Mouse (Mus musculus): ENCODE data around the gene Plcd1.

Plcd1 gene

GRCm38 (mm10) chr9:119090462-119090861 lies 2.8 kb downstream of the Plcd1 start:
- DNase-seq: no peak

- DNase-seq: no peak
These were observed 3.9 kb downstream of the Plcd1 start for GRCm38 (mm10) chr9:119089437-119089836.

GRCm38 (mm10) chr9:119088148-119088801 lies 5.0 kb downstream of the Plcd1 start:
- peak; percentile 98 for DNase-seq

GRCm38 (mm10) chr9:119087309-119087708 lies 6.0 kb downstream of the Plcd1 start:
- no peak for DNase-seq

GRCm38 (mm10) chr9:119086451-119086850 lies 6.9 kb downstream of the Plcd1 start:
- no peak for DNase-seq

- DNase-seq: no peak
These were observed 9.3 kb downstream of the Plcd1 start for GRCm38 (mm10) chr9:119083966-119084365.

- no peak for DNase-seq
These were observed 10.5 kb downstream of the Plcd1 start for GRCm38 (mm10) chr9:119082656-119083430.

GRCm38 (mm10) chr9:119082039-119082438 lies 11.3 kb downstream of the Plcd1 start:
- DNase-seq: no peak

- no peak for DNase-seq
These were observed 13.1 kb downstream of the Plcd1 start for GRCm38 (mm10) chr9:119080040-119080675.

- DNase-seq: no peak
These were observed 17.6 kb downstream of the Plcd1 start for GRCm38 (mm10) chr9:119075685-119076084.

- DNase-seq: peak; percentile 55
These were observed 20.0 kb downstream of the Plcd1 start for GRCm38 (mm10) chr9:119073184-119073895.

- DNase-seq: no peak
These were observed 21.5 kb downstream of the Plcd1 start for GRCm38 (mm10) chr9:119071786-119072185.

GRCm38 (mm10) chr9:119070173-119070825 lies 23.0 kb downstream of the Plcd1 start:
- DNase-seq: no peak

- no peak for DNase-seq
These were observed 25.0 kb downstream of the Plcd1 start for GRCm38 (mm10) chr9:119068266-119068665.

GRCm38 (mm10) chr9:119067601-119068000 lies 25.7 kb downstream of the Plcd1 start:
- DNase-seq: peak; percentile 90

- DNase-seq: no peak
These were observed 29.0 kb downstream of the Plcd1 start for GRCm38 (mm10) chr9:119064296-119064695.

- DNase-seq: peak; percentile 95
These were observed 30.2 kb downstream of the Plcd1 start for GRCm38 (mm10) chr9:119063036-119063644.

- DNase-seq: peak; percentile 64
These were observed 32.6 kb downstream of the Plcd1 start for GRCm38 (mm10) chr9:119060701-119061100.

GRCm38 (mm10) chr9:119058245-119058644 lies 35.1 kb downstream of the Plcd1 start:
- no peak for DNase-seq

GRCm38 (mm10) chr9:119055336-119055735 lies 38.0 kb downstream of the Plcd1 start:
- DNase-seq: no peak

- no peak for DNase-seq
These were observed 39.2 kb downstream of the Plcd1 start for GRCm38 (mm10) chr9:119053964-119054576.
